Mouse (Mus musculus) embryonic facial prominence, embryonic 11.5 days (tissue): ENCODE data around the gene Znrf4. TPM values are rescaled to one million over a fixed set of nuclear protein-coding genes. Genes with fewer than 3 reads are reported as not detected.

Source experiments
- ATAC-seq: fragments of 200-750 bp; cut with Nextera tagmentation; replicated peaks from 2 replicates; pipeline ENCODE4 v1.8.0; 2017; ENCODE audit warnings: low read depth; ENCODE audit not compliant: insufficient number of reproducible peaks, low FRiP score, low TSS enrichment
- DNase-seq: peaks from one replicate; pipeline ENCODE4 v3.0.0-alpha.2; 2015; ENCODE audit warnings: low spot score
- H3K27ac ChIP-seq: fragments of 300-500 bp; sonication (generic); replicated peaks from 2 replicates; pipeline ENCODE4 v1.5.1; 2014; ENCODE audit warnings: mild to moderate bottlenecking, low read depth, low read length, control low read depth
- H3K27me3 ChIP-seq: fragments of 300-500 bp; sonication (generic); 2 replicates; pipeline ENCODE4 v1.6.1; 2014; ENCODE audit warnings: mild to moderate bottlenecking, low read length, moderate library complexity, mixed read lengths; ENCODE audit not compliant: control insufficient read depth, insufficient read depth
- H3K36me3 ChIP-seq: fragments of 300-500 bp; sonication (generic); replicated peaks from 2 replicates; pipeline ENCODE4 v1.6.1; 2014; ENCODE audit warnings: low read depth, mild to moderate bottlenecking, low read length, moderate library complexity, mixed read lengths; ENCODE audit not compliant: control insufficient read depth, insufficient read depth
- H3K4me1 ChIP-seq: fragments of 300-500 bp; sonication (generic); 2 replicates; pipeline ENCODE4 v1.6.1; 2014; ENCODE audit warnings: low read length, mixed read lengths; ENCODE audit not compliant: control insufficient read depth, insufficient read depth
- H3K4me2 ChIP-seq: fragments of 300-500 bp; sonication (generic); 2 replicates; pipeline ENCODE4 v1.6.1; 2014; ENCODE audit warnings: low read depth, mild to moderate bottlenecking, control low read depth, low read length, moderate library complexity
- H3K4me3 ChIP-seq: fragments of 300-500 bp; sonication (generic); 2 replicates; pipeline ENCODE4 v1.5.1; 2014; ENCODE audit warnings: low read depth, low read length, control low read depth
- H3K9ac ChIP-seq: fragments of 300-500 bp; sonication (generic); replicated peaks from 2 replicates; pipeline ENCODE4 v1.6.1; 2014; ENCODE audit warnings: mild to moderate bottlenecking, control low read depth, low read length
- H3K9me3 ChIP-seq: fragments of 300-500 bp; sonication (generic); replicated peaks from 2 replicates; pipeline ENCODE4 v1.6.1; 2016; ENCODE audit warnings: mild to moderate bottlenecking, low read length, inconsistent platforms, mixed read lengths; ENCODE audit not compliant: control insufficient read depth
- WGBS: fragments of 180-500 bp; shearing (Covaris S2); extraction: QIAGEN DNeasy Blood & Tissue Kit; methylation state at CpG from one replicate; pipeline ENCODE4 v1.1.7; 2014; 5-methylcytosine and 5-hydroxymethylcytosine counted together
- polyA plus RNA-seq: library from polyadenylated mRNA; unstranded; fragments of >200 nt; fragmentation: Nextera tagmentation; extraction: Ambion mirVana; gene quantifications from 2 replicates; pipeline ENCODE4 v1.2.1, GENCODE M21; 2014

The Znrf4 gene
- polyA plus RNA-seq = not detected in 2 replicates

GRCm38 (mm10) chr17:56512310-56512709, at the start of gene Znrf4:
Gene Znrf4 (minus strand): TSS chr17:56512431.
- no peaks in the 10 kb centered on the region for H3K9me3 ChIP-seq
- DNase-seq = no peak
- peak within 1 kb of the TSS; percentile 27 for H3K4me2 ChIP-seq
- H3K9ac ChIP-seq = no peak within 1 kb of the TSS
- H3K36me3 ChIP-seq = no peaks in the 10 kb centered on the region
- peaks cover 38% of the 10 kb centered on the region for H3K27me3 ChIP-seq
- H3K4me3 ChIP-seq = peak within 1 kb of the TSS; percentile 19
- no peak within 1 kb of the TSS for H3K27ac ChIP-seq
- no peak for ATAC-seq
- peaks cover 17% of the 10 kb centered on the region for H3K4me1 ChIP-seq
- WGBS = 64% methylated on average over 22 of the region's 22 CpGs

- no peak overlapping the region for H3K9ac ChIP-seq
- ATAC-seq = no peak
- WGBS = 94% methylated on average over 2 of the region's 2 CpGs
- H3K4me1 ChIP-seq = no peaks in the 10 kb centered on the region
- H3K4me3 ChIP-seq = no peak overlapping the region
- H3K36me3 ChIP-seq = peaks cover 24% of the 10 kb centered on the region
- no peaks in the 10 kb centered on the region for H3K9me3 ChIP-seq
- no peak overlapping the region for H3K4me2 ChIP-seq
- no peaks in the 10 kb centered on the region for H3K27me3 ChIP-seq
- H3K27ac ChIP-seq = no peak overlapping the region
- DNase-seq = no peak
Observed at GRCm38 (mm10) chr17:56561866-56562265, 49.6 kb upstream of the Znrf4 start.

- H3K36me3 ChIP-seq = peaks cover 15% of the 10 kb centered on the region
- H3K4me1 ChIP-seq = no peaks in the 10 kb centered on the region
- no peak overlapping the region for H3K4me2 ChIP-seq
- no peak overlapping the region for H3K27ac ChIP-seq
- WGBS = 73% methylated on average over 1 of the region's 1 CpGs
- DNase-seq (no peak), ATAC-seq (no peak)
- no peaks in the 10 kb centered on the region for H3K9me3 ChIP-seq
- H3K9ac ChIP-seq = no peak overlapping the region
- H3K4me3 ChIP-seq = no peak overlapping the region
- no peaks in the 10 kb centered on the region for H3K27me3 ChIP-seq
Observed at GRCm38 (mm10) chr17:56560131-56560530, 47.9 kb upstream of the Znrf4 start.

GRCm38 (mm10) chr17:56559386-56559785, 47.2 kb upstream of the Znrf4 start:
- ATAC-seq (no peak), DNase-seq (no peak)
- H3K4me1 ChIP-seq = no peaks in the 10 kb centered on the region
- H3K27ac ChIP-seq = no peak overlapping the region
- H3K4me2 ChIP-seq = no peak overlapping the region
- H3K27me3 ChIP-seq = no peaks in the 10 kb centered on the region
- H3K36me3 ChIP-seq = peaks cover 12% of the 10 kb centered on the region
- H3K9ac ChIP-seq = no peak overlapping the region
- H3K9me3 ChIP-seq = no peaks in the 10 kb centered on the region
- H3K4me3 ChIP-seq = no peak overlapping the region
- WGBS = 71% methylated on average over 3 of the region's 3 CpGs

GRCm38 (mm10) chr17:56558448-56558847, 46.2 kb upstream of the Znrf4 start:
- Histone ChIP-seq H3K27ac (no peak overlapping the region), H3K9me3 (no peaks in the 10 kb centered on the region), H3K4me2 (no peak overlapping the region), H3K4me1 (no peaks in the 10 kb centered on the region), H3K27me3 (no peaks in the 10 kb centered on the region), H3K9ac (no peak overlapping the region), H3K4me3 (no peak overlapping the region), H3K36me3 (peaks cover 12% of the 10 kb centered on the region)
- DNase-seq (peak; percentile 80), ATAC-seq (0 out of 2 replicates have a peak, but pooled peaks have one; percentile 40)
- 28% methylated on average over 3 of the region's 3 CpGs for WGBS

- Histone ChIP-seq H3K4me2 (no peak within 1 kb of the TSS), H3K27ac (no peak within 1 kb of the TSS)
Observed at GRCm38 (mm10) chr17:56554122-56554551, 41.9 kb upstream of the Znrf4 start, which contains the start of gene Gm20219. Gene Gm20219 (minus strand): TSS chr17:56554387.

GRCm38 (mm10) chr17:56552781-56553363, 40.6 kb upstream of the Znrf4 start:
- H3K9me3 ChIP-seq = no peaks in the 10 kb centered on the region
- H3K27ac ChIP-seq = no peak overlapping the region
- no peak overlapping the region for H3K4me3 ChIP-seq
- ATAC-seq (no peak), DNase-seq (peak; percentile 86)
- H3K4me1 ChIP-seq = no peaks in the 10 kb centered on the region
- no peak overlapping the region for H3K4me2 ChIP-seq
- no peak overlapping the region for H3K9ac ChIP-seq
- 68% methylated on average over 5 of the region's 5 CpGs for WGBS
- no peaks in the 10 kb centered on the region for H3K36me3 ChIP-seq
- H3K27me3 ChIP-seq = no peaks in the 10 kb centered on the region

More at GRCm38 (mm10) chr17:56554122-56554551, 41.9 kb upstream of the Znrf4 start, which contains the start of gene Gm20219:
- no peak within 1 kb of the TSS for H3K9ac ChIP-seq
- no peaks in the 10 kb centered on the region for H3K27me3 ChIP-seq
- ATAC-seq (no peak), DNase-seq (no peak)
- H3K9me3 ChIP-seq = no peaks in the 10 kb centered on the region
- WGBS = 77% methylated on average over 20 of the region's 20 CpGs
- H3K4me1 ChIP-seq = no peaks in the 10 kb centered on the region
- H3K36me3 ChIP-seq = no peaks in the 10 kb centered on the region
- no peak within 1 kb of the TSS for H3K4me3 ChIP-seq

- WGBS = 68% methylated on average over 6 of the region's 6 CpGs
- 0 out of 2 replicates have a peak, but pooled peaks have one; percentile 7 for ATAC-seq
Observed at GRCm38 (mm10) chr17:56551841-56552581, 39.8 kb upstream of the Znrf4 start.

More at GRCm38 (mm10) chr17:56551841-56552581, 39.8 kb upstream of the Znrf4 start:
- no peak overlapping the region for H3K4me2 ChIP-seq
- H3K36me3 ChIP-seq = no peaks in the 10 kb centered on the region
- H3K27ac ChIP-seq = no peak overlapping the region
- H3K9me3 ChIP-seq = no peaks in the 10 kb centered on the region
- H3K4me3 ChIP-seq = no peak overlapping the region
- H3K9ac ChIP-seq = no peak overlapping the region
- DNase-seq = no peak
- no peaks in the 10 kb centered on the region for H3K27me3 ChIP-seq
- no peaks in the 10 kb centered on the region for H3K4me1 ChIP-seq
